Mouse (Mus musculus): Measurements from ENCODE around the gene Adgrl2. TPM values are rescaled to one million over a fixed set of nuclear protein-coding genes. Genes with fewer than 3 reads are reported as not detected.

Adgrl2 gene
- polyA plus RNA-seq, 1 experiment, result 2.4 TPM

GRCm38 (mm10) chr3:148991056-148991455 lies 701 bp upstream of the Adgrl2 start:
- Histone ChIP-seq H3K4me1 (ENCODE audit: control insufficient read depth, insufficient read depth, low read length) (no peaks in the 10 kb centered on the region), H3K27ac (ENCODE audit: control insufficient read depth, insufficient read depth, low read depth, low read length, poor library complexity) (no peak overlapping the region), H3K4me3 (replicated peaks; ENCODE audit: control insufficient read depth, low read depth, low read length) (no peak overlapping the region)
- TF ChIP-seq CTCF (IDR thresholded peaks at IDR 0.05; ENCODE audit: control insufficient read depth, insufficient read depth, low read length), result no peak
- no peak for TF ChIP-seq POLR2A (IDR thresholded peaks at IDR 0.05; ENCODE audit: borderline replicate concordance, control insufficient read depth, low read depth, low read length)
- WGBS, result 30% methylated on average over 8 of the region's 8 CpGs

GRCm38 (mm10) chr3:148989818-148990530 lies 381 bp downstream of the Adgrl2 start:
- Histone ChIP-seq H3K4me3 (replicated peaks; ENCODE audit: control insufficient read depth, low read depth, low read length) (peak overlapping the region; percentile 75), H3K27ac (ENCODE audit: control insufficient read depth, insufficient read depth, low read depth, low read length, poor library complexity) (peak overlapping the region; percentile 26; the same call in 1 of the 2 replicates), H3K4me1 (ENCODE audit: control insufficient read depth, insufficient read depth, low read length) (no peaks in the 10 kb centered on the region)
- TF ChIP-seq POLR2A (IDR thresholded peaks at IDR 0.05; ENCODE audit: borderline replicate concordance, control insufficient read depth, low read depth, low read length), result no peak
- TF ChIP-seq CTCF (IDR thresholded peaks at IDR 0.05; ENCODE audit: control insufficient read depth, insufficient read depth, low read length), result no peak
- WGBS, result under 1% methylated on average over 67 of the region's 68 CpGs

- H3K4me3 ChIP-seq (replicated peaks; ENCODE audit: control insufficient read depth, low read depth, low read length), result peak overlapping the region; percentile 75
- under 1% methylated on average over 75 of the region's 75 CpGs for WGBS
- no peaks in the 10 kb centered on the region for H3K4me1 ChIP-seq (ENCODE audit: control insufficient read depth, insufficient read depth, low read length)
- peak overlapping the region; percentile 26; the same call in 1 of the 2 replicates for H3K27ac ChIP-seq (ENCODE audit: control insufficient read depth, insufficient read depth, low read depth, low read length, poor library complexity)
- TF ChIP-seq POLR2A (IDR thresholded peaks at IDR 0.05; ENCODE audit: borderline replicate concordance, control insufficient read depth, low read depth, low read length) (peak; percentile 59; the same call in 1 of the 2 replicates), CTCF (IDR thresholded peaks at IDR 0.05; ENCODE audit: control insufficient read depth, insufficient read depth, low read length) (no peak)
These were observed 1.1 kb downstream of the Adgrl2 start for GRCm38 (mm10) chr3:148988996-148989817.

- under 1% methylated on average over 78 of the region's 84 CpGs for WGBS
- H3K4me1 ChIP-seq (ENCODE audit: control insufficient read depth, insufficient read depth, low read length), result no peaks in the 10 kb centered on the region
- H3K4me3 ChIP-seq (replicated peaks; ENCODE audit: control insufficient read depth, low read depth, low read length), result peak overlapping the region; percentile 75
- TF ChIP-seq POLR2A (IDR thresholded peaks at IDR 0.05; ENCODE audit: borderline replicate concordance, control insufficient read depth, low read depth, low read length) (no peak), CTCF (IDR thresholded peaks at IDR 0.05; ENCODE audit: control insufficient read depth, insufficient read depth, low read length) (no peak)
- H3K27ac ChIP-seq (ENCODE audit: control insufficient read depth, insufficient read depth, low read depth, low read length, poor library complexity), result peak overlapping the region; percentile 26; the same call in 1 of the 2 replicates
These were observed 1.9 kb downstream of the Adgrl2 start for GRCm38 (mm10) chr3:148988293-148988995.

- H3K27ac ChIP-seq (ENCODE audit: control insufficient read depth, insufficient read depth, low read depth, low read length, poor library complexity), result no peak overlapping the region
- H3K4me1 ChIP-seq (ENCODE audit: control insufficient read depth, insufficient read depth, low read length), result no peaks in the 10 kb centered on the region
- peak; percentile 46; the same call in 1 of the 2 replicates for TF ChIP-seq CTCF (IDR thresholded peaks at IDR 0.05; ENCODE audit: control insufficient read depth, insufficient read depth, low read length)
- TF ChIP-seq POLR2A (IDR thresholded peaks at IDR 0.05; ENCODE audit: borderline replicate concordance, control insufficient read depth, low read depth, low read length), result no peak
- WGBS, result under 1% methylated on average over 45 of the region's 45 CpGs
- H3K4me3 ChIP-seq (replicated peaks; ENCODE audit: control insufficient read depth, low read depth, low read length), result peak overlapping the region; percentile 64
These were observed 2.6 kb downstream of the Adgrl2 start for GRCm38 (mm10) chr3:148987591-148988292.

- 1% methylated on average over 27 of the region's 27 CpGs for WGBS
- no peak for TF ChIP-seq POLR2A (IDR thresholded peaks at IDR 0.05; ENCODE audit: borderline replicate concordance, control insufficient read depth, low read depth, low read length)
- TF ChIP-seq CTCF (IDR thresholded peaks at IDR 0.05; ENCODE audit: control insufficient read depth, insufficient read depth, low read length), result no peak
- Histone ChIP-seq H3K4me3 (replicated peaks; ENCODE audit: control insufficient read depth, low read depth, low read length) (peak overlapping the region; percentile 27), H3K27ac (ENCODE audit: control insufficient read depth, insufficient read depth, low read depth, low read length, poor library complexity) (no peak overlapping the region), H3K4me1 (ENCODE audit: control insufficient read depth, insufficient read depth, low read length) (no peaks in the 10 kb centered on the region)
These were observed 3.3 kb downstream of the Adgrl2 start for GRCm38 (mm10) chr3:148986894-148987590.

GRCm38 (mm10) chr3:148986296-148986893 lies 4.0 kb downstream of the Adgrl2 start:
- H3K4me1 ChIP-seq (ENCODE audit: control insufficient read depth, insufficient read depth, low read length), result no peaks in the 10 kb centered on the region
- no peak overlapping the region for H3K27ac ChIP-seq (ENCODE audit: control insufficient read depth, insufficient read depth, low read depth, low read length, poor library complexity)
- no peak overlapping the region for H3K4me3 ChIP-seq (replicated peaks; ENCODE audit: control insufficient read depth, low read depth, low read length)
- TF ChIP-seq POLR2A (IDR thresholded peaks at IDR 0.05; ENCODE audit: borderline replicate concordance, control insufficient read depth, low read depth, low read length), result no peak
- TF ChIP-seq CTCF (IDR thresholded peaks at IDR 0.05; ENCODE audit: control insufficient read depth, insufficient read depth, low read length), result no peak
- WGBS, result 48% methylated on average over 17 of the region's 17 CpGs

All from bone marrow, adult 2 months (tissue).